Mouse (Mus musculus) retina, postnatal 1 day (tissue): Measurements from ENCODE around the gene Myh14.
"Not testable (repeated sequence)": the region's sequence is repeated elsewhere in the genome, so short reads cannot be mapped to it uniquely, and the experiment has no call there.

Experiments used
- DNase-seq: peaks from one replicate; pipeline ENCODE4 v3.0.0-alpha.2; 2012

The Myh14 gene

DNA sequence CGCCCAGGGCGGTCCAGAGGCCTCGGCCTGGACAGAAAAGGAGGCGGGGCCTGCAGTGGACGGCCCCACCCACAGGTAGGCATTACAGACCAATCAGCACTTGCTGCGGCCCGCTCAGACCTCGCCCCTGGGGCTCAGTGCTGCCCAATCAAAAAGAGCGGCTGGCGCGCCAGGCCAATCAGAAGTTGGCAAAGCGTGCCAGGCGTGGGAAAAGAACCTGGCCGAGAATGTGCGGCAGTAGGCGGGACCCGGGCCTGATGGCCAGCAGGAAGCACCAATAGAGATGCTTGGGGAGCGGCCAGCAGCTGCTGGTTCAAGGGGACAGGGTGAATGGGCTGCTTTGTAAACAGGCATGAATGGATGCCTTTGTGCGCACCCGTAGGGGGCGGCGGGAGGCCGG, at the start of gene Myh14:
TSS of gene Myh14 (minus strand) at position 41 of the 400 bp plus-strand sequence.
- DNase-seq: peak; percentile 99

DNA sequence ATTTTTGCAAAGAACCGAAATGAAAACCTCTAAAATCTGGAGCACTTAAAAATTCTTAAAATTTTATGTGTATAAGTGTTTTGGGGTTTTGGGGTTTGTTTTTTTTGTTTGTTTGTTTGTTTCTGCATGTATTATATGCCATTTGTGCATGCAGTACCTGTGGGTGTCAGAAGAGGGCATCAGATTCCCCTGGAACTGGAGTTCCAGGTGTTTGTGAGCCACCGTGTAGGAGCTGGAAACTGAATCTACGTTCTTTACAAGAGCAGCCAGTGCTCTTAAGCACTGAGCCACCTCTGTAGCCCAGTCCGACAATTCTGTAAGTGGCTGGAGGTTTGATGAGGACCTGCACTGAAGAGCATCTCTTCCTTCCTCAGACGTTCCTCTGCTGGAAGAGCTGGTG, 39.2 kb upstream of the Myh14 start:
- no peak for DNase-seq

DNA sequence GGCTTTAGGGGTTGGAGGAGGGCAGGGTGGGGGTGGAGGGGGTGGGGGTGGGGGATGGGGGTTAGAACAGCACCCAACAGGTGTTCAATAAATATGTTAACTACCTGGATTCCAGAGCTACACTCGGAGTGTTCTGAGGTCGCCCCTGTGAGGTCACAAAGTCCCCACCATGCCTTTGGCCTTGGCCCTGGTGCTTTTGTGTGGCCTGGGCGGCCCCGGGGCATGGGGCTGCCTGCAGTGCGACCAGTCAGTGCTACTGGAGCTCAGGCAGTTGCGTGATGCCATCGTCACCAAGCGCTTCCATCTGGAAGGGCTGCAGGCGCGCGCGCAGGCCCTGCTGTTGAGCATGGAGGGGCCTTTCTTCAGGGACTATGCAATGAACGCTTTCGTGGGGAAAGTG, 37.9 kb upstream of the Myh14 start, which contains the start of gene Izumo2:
TSS of gene Izumo2 (plus strand) at position 169 of the 400 bp plus-strand sequence.
- no peak for DNase-seq

DNA sequence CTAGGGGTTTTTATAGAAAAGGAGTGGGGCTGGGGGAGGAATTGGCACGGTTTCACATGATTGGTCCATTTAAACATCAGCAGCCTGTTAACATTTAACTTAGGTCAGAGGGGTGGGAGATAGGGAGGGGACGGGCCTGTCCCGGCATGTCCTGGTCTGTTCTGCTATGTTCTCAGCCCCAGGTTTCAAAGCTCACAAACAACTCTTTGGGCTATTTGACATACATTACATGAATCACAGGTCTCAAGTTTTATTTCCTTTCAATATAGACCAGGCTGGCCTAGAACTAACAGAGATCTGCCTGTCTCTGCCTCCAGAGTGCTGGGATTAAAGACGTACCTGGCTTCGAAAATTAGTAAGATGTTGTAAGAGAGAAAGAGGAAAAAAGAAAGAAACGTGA, 37.5 kb upstream of the Myh14 start:
- not testable (repeated sequence) for DNase-seq

DNA sequence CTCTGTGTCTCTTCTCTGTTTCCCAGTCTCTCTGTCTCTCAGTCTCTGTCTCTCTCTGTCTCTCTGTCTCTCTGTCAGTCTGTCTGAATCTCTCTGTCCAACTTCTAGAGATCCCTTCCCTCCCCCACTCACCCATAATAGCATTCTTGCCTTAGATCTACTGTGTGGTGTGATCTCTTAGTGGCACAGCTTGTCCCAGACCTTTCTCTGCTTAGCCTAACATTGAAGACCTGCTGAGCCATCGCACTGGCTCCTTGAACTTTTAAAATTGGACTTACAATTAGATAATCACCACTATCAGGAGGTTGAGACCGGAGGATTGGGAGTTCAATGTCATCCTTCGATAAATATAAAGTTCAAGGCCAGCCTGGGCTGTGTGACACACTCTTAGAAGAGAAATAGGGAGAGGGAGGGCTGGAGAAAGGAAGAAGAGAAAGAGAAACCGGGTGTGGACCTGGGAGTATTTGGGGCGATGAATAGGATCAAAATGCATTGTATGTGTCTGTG, 36.6 kb upstream of the Myh14 start:
- DNase-seq: no peak

DNA sequence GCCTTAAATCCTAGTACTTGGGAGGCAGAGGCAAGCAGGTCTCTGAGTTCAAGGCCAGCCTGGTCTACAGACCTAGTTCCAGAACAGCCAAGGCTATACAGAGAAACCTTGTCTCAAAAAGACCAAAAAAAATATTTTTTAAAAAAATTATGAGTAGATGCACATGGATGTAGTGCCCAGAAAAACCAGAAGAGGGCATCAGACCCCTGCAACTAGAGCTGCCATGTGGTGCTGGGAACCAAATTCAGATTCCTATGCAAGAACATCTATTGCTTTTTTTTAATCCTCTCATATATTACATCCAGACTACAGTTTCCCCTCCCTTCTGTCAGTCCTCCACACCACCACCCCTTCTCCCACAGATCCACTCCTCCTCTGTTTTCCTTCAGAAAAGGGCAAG, 35.7 kb upstream of the Myh14 start:
- no peak for DNase-seq

DNA sequence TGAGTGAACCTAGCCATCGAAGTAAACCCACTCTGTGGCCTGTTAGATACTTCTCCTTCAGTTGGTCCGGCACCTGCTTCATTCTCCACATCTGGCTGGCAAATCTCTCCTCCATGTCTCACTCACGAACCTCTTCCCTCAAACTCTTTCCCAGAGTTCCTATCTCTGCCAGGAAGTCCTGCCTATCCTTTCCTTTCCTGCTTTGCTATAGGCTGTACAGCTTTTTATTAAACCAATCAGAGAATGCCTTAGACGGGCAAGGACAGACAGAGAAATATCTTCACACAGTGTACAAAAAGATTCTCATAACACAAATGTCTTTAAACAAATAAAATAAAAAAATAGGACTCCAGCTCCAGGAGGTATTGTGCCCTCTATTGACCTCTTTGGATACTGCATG, 34.4 kb upstream of the Myh14 start:
- DNase-seq: no peak

DNA sequence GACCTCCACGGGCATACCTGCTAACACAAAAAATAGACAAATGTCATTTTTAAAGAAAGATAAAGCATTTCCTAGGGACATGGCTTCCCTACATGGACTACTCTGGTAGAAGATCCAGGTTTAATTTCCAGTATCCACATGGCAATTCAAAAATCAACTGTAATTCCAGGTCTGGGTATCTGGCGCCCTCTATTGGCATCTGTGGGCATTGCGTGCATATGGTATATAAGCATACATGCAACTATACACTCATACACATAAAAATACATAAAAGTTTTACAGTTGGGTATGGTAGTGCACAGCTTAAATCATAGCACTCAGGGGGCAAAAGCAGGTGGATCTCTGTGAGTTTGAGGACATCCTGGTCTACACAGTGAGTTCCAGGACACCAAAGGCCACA, 33.7 kb upstream of the Myh14 start:
- DNase-seq: peak; percentile 73

DNA sequence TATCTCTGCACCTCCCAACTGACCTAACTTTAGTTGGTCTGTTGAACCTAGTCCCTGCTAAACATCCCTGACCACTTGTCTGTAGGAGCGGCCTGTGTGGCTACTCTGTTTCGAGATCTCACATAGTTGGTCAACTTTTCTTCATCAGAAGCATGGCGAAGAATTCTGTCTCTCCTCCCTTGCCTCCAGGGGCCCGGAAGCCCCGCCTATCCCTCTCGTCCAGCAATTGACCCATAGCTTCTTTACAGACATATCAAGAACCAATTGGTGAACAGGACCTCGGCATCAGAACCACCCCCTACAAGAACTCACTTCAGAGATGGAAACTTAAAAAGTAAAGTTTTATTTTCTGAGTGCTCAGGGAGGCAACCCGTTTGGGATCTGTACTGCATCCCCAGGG, 32.3 kb upstream of the Myh14 start:
- DNase-seq: no peak

DNA sequence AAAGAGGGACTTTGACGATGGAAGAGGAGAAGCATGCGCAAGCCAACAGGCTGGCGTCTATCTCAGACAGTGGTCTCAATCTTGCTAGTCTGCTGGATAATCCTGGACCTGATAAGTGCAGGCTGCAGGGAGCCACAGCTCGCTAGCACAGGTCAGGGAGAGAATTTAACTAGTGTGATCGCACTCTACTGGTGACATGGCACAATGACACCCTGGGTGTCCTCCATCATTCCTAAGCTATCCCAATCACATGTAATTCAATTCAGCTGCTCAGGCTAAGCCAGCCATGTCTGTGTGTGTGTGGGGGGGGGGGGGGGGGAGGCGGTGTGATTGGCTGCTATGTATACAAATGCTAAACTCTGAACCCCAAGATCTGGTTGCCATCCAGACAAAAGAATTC, 31.3 kb upstream of the Myh14 start:
- DNase-seq: peak; percentile 90

DNA sequence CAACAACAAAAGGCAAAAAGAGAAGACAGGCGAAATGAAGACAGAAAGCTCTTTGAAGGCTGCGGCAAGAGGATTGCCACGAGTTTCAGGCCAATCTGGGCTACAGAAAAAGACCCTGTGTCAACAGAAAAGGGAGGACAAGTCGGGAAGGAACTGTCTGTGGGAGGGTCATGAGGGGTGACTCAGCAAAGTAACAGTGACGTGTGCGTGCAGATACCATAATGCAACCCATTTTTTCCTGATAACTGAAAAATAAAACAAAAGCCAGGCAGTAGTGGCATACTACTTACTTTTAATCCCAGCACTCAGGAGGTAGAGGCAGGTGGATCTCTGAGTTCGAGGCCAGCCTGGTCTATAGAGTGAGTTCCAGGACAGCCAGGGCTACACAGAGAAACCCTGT, 27.3 kb upstream of the Myh14 start:
- no peak for DNase-seq

DNA sequence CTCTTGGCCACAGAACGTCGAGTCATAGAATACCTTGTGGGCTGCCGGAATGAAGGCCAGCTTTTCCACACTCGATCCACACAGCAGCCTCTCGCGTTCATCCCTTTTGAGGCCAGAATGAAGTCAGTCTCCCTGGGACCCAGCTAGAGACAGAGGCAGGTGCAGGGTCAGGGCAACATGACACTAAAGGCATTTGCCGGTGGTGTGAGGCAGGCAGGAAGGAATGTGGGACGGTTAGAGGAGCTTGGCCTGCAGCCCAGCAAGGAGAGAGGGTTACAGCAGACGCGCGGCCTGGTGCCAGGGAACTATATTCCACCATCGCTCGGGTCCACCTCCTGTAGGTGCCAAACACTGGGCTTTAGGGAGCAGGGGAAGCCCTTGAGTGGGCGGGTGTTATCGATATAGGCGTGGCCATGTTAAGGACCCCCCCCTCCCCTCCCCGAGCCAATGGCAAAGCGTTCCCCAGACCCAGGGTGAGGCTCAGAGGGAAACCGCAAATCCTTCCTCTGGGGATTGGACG, 26.6 kb upstream of the Myh14 start:
- DNase-seq: peak; percentile 85

DNA sequence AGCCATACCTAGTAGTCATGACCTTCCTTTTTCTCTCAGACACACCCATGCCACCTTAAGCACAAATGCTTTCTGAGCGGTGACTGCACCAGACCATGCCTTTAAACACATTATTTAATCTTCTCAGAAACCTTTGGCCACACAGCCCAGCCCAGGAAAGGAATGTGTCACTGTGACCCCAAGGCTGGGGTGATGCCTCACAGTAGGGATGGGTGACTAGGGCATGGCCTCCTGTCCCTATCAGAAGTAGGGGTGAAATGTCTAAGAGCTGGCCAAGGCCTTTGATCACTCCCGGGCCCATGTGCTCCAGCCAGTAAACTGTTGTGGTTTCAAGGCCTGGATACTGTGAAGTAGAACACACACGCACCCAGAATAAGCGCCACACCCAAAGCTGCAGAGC, 24.6 kb upstream of the Myh14 start:
- no peak for DNase-seq

DNA sequence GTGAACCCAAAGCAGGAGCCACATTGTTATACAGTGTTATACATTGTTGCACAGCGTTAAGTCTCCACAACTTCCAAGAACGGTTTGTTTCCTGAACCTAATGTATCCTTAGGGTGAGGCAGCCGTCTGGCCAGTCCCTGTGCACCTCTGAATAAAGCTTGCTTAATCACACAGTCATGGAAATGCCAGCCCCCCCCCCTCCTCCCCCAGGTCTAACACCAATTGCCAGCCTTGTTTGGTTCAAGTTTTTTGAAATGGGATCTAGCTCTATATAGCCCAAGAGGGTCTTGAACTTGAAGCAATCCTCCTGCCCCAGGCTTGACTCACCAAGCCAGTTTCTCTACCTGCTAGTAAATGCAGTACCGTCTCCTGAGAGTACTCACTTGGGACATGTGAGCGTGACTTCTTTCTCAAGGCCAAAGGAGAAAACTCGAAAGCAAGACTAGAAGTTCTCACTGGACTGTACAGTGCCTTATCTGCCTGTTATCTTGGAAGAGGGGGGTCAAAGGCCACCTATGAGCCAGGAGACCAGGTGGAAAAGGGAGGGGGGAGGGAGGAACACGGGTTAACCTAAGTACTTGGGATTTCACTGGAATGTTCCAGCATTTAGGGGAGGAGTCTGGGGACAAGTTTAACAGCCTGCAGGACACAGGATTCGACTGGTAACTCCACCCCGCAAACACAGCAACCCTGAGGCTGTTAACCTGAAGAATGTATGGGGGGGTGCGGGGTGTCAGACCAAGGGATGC, 23.0 kb upstream of the Myh14 start:
- no peak for DNase-seq

DNA sequence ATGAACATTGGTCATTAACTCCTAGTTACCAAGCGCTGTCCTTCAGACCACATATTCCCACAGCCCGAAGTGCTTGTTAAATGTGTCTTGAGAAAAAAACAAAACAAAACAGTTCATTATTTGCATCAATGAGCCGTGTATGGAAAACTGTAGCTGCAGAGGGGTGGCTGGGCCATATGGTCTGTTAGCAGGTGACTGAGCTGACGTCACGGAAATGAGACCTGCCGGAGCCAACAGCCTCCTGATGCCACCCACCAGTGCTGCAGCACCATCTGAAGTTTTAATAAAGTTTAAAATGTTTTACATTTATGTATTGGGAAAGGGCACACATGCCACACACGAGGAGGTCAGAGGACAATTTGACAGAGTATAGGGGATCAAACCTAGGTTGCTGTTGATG, 18.7 kb upstream of the Myh14 start:
- DNase-seq: no peak

DNA sequence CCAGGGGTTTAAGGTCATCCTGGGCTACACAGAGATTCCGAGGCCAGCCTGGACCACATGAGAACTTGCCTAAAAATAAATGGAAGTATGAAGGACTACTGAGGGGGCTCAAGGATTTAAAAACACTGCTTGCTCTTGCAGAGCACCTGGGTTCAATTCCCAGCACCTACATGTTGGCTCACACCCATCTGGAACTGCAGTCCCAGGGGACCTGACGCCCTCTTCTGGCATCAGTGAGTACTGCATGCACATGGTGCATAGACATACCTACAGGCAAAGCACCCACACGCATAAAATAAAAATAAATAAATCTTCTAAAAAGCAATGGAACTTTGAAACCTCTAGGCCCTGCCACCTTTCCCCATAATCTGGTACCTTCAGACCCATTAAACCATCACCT, 18.2 kb upstream of the Myh14 start:
- DNase-seq: no peak

DNA sequence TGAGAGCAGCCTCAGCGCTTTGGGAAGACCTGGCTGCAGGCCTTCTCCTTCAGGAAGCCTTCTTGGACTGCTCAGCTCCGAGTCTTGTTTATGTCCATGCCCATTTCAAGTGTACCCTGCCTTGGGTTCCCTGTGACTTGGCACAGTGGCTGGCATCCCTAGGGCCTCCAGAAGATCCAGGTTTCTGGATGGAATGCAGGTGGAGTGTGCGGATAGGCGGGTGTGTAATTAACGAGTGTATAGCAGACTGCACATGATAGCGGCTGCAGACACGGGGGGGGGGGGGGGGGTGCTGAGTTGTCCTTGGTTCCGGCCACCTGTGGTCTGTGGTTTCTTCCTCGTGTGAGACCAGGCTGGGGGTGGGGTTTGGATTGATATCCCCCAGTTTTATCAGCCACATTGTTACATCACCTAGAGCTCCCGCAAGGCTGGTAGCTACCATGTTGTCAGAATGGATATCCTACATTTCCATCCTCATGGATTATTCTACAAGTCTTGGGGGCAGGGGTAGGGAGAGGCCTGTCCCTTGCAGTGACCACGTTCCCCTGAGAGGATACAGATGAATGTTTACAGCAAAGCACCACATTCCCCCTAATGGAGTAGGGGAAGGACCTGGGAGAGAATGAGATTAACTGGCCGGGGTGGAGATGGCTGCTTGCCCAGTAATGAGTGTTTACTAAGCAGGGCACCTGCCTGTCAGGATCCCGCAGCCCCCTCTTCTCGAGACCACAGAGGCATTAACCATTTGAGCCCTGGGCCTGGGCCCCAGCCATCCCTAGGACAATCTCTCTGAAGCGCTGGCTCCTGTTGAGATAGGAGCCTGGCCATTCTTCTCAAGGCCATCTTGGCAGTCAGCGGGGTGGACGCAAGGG, 15.1 kb upstream of the Myh14 start:
- peak; percentile 78 for DNase-seq

DNA sequence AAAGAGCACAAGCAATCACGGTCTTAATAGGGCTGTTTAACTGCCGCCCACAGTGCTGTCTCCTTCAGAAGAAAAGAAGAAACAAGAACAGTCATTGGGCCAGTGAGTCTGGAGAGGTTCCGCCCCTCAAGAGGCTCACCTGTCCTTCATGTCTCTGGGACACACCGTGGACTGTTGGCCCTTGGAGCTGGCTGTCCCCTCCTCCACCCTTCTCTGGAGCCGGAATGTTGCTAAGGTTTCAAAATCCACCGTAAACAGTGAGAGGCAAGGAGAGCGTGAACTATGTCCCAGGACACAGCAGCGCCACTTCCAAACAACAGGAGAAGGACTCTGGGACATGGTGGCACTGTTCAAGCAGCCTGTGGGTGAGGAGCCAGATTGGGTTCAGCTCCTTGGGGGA, 13.0 kb upstream of the Myh14 start:
- DNase-seq: no peak

DNA sequence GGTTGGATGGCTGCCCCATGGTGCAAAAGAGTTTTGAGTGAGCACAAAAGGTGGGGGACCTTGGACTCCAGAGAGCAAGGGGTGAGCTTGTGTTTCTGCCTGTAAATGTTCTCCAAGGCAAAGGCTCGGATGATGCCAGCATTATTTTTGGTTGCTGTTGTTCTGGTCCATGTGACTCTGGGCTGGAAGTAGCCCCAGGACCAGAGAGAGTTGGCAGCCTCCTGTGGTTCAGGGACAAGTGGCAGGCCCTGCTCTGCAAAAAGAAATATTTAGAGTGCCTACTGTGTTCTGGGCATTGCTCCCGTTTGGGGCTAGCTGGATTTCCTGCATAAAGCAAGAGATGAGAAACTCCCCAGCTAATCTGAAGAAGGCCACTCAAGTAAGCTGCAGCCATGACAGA, 6.0 kb upstream of the Myh14 start:
- DNase-seq: no peak

DNA sequence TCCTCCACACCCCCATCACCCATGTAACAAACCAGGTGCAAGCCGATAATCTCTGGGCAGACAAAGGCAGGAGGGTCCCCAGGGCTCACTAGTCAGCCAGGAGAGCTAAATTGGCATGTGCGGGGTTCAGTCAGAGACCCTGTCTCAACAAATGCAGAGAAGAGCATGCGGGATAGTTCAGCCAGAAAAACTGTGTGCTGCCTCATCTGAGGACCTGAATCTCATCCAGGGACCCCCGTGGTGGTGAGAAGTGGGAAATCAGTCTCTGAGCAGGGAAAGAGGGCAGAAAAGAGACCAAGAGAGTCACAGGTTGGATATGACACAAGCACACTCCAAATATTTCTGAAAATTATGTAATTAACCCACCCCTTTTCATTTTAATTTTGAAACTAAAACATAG, 5.5 kb upstream of the Myh14 start:
- DNase-seq: no peak

DNA sequence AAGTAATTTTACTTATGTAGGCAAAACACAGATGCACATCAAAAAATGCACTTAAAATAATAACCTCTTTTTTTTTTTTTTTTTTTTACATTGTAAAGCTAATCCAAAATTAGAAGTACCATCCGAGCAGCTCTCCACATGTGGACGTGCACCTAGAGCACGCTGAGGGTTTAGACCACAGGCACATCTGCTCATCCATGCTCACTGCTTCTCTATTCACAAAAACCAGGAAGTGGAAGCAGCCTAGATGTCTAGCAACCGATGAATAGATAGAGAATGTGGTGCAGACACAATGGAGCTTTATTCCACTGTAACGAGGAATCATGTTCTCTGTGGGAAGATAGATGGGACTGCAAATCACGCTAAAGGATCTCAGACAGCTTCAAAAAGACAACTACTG, 4.5 kb upstream of the Myh14 start:
- DNase-seq: peak; percentile 87

DNA sequence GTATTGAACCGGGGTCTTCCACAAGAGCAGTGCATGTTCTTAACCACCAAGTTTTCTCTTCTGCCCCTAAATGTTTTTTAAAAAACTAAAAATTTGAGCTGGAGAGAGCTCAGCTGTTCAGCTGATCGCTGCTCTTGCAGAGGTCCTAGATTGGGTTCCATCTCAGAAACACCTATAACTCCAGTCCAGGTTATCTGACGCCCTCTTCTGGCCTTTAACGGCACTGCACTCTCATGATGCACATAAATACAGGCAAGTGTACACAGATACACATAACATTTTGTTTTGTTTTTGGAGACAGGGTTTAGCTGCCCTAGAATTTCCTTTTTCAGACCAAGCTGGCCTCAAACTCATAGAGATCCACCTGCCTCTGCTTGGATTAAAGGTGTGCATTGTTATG, 3.9 kb upstream of the Myh14 start:
- no peak for DNase-seq

DNA sequence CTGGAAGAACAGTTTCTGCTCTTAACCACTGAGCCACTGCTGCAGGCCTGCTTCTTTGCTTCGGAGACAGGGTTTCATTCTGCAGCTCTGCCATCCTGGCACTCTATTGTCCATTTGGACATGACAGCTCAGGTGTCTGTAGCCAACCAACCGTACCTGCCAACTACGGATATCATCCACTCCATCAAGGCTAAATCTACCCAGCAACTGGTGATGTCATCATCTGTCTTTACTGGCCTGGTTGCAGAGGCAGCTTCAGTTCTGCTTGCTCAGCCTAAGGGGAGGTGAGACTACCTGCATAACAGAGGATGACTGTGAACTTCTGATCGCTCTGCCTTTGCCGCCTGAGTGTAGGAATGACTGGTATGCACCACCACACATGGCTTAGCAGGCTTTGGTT, 1.6 kb upstream of the Myh14 start:
- DNase-seq: no peak

DNA sequence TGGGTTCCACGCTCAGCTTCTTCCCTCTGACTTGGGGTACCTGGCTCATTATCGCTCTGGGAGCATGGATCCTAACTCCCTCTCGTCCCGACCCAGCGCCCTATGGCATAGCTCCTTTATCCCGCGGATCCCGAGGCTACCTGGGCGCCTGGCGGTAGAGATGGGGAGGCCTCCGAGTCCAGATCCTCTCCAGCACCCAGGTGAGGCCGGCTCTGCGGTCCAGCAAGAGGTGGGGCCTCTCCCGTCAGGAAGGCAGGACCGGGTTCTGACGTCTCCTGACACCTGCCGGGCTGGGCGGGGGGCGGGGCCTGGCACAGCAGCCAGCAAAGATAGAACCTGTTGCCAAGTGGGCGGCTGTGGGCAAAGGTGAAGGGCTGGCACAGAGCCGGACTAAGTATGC, 1.5 kb downstream of the Myh14 start:
- DNase-seq: no peak
